Mouse (Mus musculus): ENCODE measurements at regions not wholly inside any gene's neighbourhood (a gene's known extent, or its start where the extent isn't known, plus 50 kb on each side); places are given as distances from the start of the nearest gene placed in this dataset.

DNA sequence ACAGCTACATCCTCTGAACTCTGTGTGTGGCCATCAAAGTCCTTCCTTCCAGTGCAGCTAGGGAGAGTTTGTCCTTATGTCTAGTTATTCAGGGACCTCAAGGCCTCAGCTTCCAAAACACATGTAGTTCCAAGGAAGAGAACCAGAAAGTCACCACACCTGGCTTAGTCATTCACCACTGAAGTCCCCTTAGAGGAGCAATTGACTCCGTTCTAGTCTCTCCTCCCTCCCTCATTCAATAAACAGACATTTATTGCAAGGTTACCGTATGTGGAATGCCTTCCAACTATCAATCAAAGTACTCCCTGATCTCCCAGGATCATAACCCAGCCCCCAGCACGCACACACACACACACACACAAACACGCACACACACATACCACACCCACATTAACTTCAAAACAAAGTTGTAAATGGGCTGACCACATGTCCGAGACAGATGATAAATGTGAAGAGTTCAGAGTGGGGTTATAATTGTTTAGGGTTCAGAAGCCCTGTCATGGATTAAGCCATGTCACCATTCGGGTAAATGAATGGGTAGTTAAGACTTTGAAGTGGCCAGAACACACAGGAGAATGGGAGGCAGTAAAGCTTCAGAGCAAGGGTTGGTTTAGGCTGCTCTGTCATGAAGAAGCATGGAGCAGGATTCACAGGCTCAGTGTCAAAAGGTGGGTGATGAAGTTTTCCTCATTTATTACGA, 141.4 kb downstream of the Irs2 start:
- no peak for DNase-seq

DNA sequence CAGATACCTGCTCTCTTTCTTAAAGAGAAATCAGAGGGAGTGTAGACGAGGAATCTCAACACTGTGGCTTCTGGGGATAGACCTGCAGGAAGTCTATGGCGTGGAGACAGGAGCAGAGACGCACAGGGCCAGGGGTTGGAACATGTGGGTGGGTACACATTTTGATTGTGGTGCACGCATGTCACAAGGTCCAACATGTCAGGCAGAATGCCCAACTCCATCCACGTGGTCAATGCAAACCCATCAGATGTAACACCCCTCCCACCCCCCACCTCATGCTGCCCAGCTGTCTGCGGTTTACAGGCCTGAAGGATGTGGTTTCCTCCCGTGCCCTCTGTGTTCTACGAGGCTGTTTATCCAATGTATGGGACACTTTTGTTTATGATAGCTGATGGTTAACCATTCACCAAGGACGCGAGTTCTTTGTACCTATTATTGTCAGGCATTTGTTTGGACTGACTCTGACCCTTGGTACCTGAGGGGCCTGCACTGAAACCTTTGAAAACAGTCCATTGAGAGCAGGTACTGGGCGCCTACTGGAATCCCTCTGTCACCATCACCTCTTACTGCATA, 142.2 kb downstream of the Irs2 start:
- DNase-seq: no peak

DNA sequence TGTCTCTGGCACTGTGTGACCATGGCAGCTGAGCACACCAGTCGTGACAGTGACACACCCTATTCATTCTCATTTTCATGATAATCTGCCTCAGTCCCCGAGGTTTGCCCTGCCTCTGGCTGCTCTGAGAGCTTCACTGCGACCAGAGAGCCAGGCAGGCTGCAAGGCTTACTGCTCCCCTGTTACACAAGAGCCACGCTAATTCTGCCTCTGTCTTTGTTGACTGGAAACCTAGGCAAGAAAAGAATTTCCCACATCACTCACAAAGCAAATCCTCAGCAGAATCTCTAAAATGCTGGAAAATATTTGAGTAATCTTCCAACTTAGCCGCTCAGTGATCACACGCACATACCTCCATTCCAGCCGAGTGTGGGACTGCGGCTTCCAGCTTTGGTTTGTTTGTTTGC, 142.8 kb downstream of the Irs2 start:
- DNase-seq: no peak

DNA sequence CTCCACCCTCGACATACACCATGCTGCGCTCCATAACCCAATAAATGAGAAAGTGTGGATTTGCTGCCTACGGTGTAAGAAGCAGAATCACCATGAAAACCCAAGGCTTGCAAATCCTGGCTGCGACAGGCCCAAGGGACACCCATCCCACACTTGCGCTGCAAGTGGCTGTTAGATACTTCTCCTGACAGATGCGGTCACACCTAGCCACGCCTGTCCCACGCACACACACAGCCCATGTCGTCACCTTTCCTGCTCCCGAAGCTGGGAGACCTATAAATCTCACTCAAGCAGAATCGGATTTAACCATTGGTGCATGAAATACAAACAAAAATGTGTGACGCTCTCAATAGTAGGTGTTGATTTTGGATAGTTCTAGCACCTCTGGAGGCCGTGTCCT, 145.8 kb downstream of the Irs2 start:
- no peak for DNase-seq

DNA sequence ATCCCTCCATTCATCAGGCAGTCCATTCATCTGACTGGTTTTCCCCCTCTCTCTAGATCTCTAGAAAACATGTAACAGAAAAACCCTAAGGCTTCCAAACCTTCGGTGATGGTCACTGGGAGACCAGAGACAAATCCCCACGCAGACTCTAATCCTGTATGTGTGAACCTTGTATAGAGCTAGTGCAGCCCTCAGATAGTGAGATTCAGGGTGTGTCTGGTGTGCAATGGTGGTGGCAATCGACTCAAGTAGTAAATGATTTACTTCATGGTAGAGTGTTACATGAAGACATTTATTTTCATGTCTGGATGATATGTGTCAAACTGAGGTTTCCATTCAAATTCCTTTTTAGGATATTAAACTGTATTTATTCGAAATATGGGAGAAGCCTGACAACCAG, 147.4 kb downstream of the Irs2 start:
- DNase-seq: no peak

DNA sequence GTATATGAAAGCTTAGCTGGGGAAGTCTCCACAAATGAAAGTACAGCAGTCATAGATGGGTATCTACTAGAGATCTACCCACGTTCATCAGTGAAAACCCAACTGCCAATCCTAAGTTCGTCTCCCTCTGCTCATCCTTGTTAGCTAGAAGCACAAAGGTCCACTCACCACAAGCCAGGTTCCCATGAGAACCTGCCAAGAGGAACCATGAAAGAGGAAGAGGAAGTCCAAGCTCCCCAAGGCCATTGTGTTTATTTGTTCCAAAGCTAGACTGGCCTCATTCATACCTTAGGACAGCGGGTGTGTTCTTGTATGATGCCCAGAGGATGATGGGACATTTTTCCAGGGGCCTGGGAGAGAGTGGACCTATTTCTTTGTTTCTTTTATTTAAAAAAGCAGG, 150.4 kb downstream of the Irs2 start:
- no peak for DNase-seq

DNA sequence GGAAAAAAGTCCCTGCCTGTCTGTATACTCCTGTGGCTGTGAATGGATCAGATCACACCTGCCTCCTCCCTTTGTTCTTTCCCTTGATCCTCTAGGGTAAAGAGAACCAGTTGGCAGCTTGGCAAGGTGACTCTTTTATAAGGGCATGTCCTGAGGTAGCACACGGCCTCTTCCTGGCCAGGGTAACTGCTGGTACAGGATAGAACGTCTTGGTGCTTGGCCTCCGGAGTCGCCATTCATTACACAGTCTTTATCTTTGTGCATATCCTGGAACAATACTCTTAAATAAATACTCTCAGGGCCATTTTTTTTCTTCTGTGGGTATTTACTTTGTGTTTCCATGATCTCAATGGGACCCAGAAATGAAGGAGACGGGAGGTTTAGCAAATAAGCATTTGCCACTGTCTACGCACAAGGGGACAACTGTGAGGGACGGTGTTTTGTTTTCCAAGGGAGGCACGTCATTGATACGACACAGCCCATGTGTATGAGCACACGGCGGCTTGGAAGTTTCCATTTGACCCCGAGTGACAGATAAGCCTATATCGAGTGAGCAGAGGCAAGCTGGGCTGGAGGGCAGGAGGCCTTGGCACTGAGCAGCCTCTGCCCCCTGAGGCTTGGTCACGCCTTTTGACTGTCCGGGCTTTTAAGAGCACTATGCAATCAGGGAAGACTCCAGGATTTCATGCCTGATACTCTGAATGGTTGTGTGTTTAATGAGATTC, 151.1 kb downstream of the Irs2 start:
- no peak for DNase-seq

DNA sequence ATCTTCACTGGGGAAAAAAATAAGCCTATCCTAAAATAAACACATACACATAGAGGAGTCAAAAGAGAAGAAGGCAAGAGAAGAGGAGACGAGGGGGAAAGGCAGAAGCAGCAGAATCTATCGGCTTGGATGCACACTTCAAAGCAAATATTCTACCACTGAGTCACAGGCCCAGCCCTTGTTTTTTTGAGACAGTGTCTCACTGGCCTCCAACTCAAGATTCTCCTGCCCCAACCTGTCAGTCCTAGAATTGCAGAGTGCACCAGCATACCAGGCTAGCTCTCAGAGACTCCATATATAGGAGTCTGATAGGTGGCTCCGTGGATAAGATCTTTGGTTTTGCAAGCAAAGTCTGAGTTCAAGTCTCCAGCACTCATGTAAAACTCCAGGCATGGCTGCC, 152.6 kb downstream of the Irs2 start:
- DNase-seq: no peak

DNA sequence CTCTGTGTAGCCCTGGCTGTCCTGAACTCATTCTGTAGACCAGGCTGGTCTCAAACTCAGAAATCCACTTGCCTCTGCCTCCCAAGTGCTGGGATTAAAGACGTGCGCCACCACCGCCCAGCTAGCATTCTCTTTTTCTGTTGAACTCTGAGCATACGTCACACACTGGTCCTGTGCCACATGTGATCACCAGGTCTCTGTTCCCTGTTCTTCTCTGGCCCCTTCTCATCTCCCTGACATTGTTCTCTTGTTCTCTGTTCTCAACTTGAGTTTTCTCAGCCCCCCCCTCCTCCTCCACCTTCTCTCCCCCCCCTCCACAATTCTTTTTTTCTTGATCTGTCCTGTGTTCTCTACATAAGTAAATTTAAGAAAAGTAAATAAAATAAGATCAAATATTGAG, 153.1 kb downstream of the Irs2 start:
- no peak for DNase-seq

DNA sequence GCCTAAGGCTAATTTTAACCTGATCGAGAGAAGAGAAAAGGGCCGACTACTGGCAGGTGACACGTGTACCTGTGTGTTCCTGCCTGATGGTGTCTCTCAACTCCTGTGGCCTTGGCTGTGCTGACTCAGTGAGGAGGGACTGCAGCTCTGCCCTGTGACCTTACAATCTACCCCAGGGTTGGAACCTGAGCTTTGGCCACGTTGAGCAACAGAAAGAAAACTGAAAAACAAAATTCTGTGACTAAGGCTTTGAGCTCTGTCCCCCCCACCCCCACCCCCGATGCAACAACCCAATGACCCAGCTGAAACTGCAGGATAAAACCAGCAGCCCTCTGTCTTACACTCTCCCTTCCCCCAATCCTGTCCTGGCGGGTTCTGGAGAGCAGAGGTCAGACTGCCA, 153.7 kb downstream of the Irs2 start:
- no peak for DNase-seq

DNA sequence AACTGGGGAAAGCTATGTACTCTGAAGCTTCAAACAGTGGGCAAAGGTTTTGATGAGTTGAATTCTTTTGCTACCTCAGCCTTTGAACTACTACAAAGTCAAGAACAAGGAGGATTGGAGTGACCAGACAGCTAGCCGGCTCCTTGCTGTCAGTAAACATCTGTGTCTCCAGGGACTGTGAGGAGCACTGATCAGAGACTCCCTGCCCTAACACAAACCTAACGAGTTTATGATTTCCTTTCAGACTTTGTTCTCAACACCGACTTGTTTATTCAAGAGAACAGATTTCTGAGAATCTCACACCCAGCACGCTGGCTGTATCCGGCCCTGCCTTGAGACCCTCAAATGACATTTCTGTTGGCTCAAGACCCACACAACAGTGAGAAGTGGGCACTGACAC, 154.4 kb downstream of the Irs2 start:
- no peak for DNase-seq

DNA sequence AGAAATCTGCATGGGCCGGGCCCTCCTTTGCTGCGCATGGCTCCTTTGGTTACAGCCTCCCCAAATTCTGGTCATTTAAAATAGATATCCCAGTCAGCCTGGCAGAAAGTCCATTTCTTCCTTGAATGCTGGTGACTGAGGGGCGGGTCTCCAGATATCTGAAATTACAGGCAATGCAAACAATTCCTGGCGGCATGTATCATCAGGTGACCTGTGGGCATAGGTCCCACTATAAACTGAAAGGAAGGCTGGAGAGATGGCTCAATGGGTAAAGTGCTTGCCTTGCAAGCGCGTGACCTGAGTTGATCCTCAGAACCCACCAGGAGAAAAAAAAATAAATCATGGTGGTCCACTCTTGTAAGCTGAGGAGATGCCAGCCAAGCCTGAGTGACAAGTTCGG, 158.3 kb downstream of the Irs2 start:
- DNase-seq: no peak

DNA sequence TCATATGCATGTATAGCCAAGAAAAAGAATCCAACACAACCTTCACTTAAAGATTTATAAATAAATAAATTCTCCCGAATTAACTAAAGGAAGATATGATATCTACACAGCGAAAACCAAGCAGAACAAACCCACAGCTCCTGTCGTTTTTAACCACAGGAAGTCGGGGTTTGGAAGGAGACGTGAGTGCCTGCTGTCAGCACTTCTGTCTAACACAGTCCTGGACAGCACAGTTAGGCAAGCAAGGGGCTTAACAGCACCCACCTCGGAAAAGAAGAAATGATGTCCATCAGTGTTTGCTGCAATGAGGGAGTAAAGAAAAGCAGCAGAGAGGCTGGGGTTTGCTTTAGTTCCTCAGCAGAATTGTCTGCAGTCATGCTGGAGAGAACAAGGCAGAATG, 162.7 kb downstream of the Irs2 start:
- no peak for DNase-seq

DNA sequence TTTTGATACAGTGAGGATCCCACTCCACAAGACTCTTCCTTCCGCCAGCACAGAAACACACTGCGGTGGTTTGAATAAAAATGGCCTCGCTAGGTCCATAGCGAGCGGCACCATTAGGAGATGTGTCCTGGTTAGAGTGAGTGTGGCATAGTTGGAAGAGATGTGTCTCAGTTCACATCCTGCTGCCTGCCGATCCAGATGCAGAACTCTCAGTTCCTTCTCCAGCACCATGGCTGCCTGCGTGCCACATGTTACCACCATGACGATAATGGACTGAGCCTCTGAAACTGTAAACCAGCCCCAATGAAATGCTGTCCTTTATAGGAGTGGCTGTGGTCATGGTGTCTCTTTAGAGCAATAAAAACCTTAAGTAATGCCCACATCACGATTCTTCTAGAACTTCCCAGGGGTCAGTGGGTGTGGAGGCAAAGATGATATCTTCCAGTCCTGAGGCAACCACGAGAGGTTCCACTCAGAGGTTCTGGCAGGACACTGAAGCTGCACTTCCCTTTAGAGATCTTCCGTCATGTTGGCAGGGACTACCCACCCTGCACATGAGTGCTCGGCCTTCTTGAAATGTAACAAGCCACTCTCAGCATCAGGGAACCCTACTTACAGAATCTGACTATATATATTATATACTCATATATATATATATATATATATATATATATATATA, 167.3 kb downstream of the Irs2 start:
- DNase-seq: no peak

DNA sequence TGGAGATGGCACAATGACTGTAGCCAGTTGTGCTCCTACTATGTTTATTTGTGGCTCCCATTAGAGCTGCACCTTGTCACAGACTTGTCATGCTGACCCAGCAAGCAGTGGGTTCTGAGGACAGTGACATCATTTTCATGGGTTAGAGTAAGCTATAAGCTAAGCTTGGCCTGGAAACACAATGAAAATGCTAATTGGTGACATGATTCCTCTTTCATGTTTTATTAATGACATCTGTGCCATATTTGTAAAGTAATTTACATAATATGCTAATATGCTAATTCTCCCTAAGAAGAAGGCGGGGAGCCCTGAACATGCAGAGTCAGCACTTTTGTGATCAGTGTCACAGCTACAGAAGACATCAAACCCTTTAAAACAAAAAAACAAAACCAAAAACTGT, 168.2 kb downstream of the Irs2 start:
- no peak for DNase-seq

DNA sequence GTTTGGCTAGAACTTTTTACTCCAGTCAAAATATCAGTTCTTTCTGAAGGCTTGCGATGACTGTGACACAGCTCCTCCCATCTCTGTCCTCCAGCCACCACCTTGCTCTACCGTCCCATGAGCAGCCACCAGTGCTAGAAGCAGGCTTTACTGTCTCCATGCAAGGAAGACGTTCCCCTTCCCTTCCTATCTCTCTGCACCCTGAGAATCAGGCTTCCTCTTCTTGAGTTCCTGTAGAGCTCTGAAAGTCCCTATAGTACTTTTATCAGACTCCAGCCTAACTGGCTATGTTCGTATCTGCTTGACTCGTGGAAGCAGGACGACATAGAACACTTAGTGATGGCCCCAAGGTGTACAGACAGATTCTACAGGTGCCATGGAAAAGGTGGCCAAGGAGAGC, 173.2 kb downstream of the Irs2 start:
- DNase-seq: no peak

DNA sequence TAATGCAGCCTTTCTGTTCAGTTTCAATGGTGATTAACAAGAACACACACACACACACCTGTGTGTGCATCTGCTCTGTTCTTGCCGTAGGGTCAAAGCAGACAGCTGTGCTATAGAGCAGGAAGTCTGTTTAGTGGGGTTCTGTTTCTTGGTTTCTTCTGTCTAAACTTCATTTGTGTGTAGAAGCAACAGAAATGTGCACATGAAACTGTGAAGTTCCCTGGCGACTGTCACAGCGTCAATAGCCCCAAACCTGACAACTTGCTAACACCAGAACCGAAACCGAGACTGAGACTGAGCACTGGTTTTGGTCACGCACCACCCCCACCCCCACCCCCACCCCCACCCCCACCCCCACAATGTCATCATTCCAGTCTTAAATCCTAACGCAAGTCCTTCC, 176.4 kb downstream of the Irs2 start:
- no peak for DNase-seq

DNA sequence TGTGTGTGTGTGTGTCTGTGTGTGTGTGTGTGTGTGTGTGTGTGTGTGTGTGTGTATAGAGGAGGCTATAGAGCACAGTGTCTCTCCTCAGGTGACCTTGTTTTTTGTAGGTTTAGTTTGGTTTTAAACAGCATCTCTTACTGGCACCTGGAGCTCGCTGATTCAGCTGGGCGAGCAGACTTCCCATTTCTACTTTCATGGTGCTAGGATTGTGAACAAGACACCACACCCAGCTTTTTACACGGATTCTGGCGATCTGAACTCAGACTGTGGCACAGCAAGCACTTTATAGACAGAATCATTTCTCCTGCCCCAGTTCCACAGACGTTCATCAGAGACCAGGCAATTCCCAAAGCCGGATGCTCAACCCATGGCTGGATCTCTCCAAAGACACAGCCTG, 177.0 kb downstream of the Irs2 start:
- DNase-seq: no peak

DNA sequence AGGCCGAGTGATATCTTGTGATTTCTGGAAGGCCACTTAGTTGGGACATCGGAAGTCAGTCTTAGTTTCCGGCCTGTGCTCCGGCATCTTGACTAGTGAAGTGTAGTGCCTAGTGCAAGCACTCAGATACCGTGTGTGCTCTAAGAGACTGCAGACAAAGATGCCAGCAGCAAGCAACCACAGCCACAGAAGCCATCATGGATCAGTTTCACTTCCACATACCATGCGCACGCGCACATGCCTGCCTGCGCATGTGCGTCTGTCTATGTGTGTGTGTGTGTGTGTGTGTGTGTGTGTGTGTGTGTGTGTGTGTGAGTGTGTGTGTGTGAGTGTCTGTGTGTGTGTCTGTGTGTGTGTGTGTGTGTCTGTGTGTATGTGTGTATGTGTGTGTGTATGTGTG, 177.4 kb downstream of the Irs2 start:
- no peak for DNase-seq

DNA sequence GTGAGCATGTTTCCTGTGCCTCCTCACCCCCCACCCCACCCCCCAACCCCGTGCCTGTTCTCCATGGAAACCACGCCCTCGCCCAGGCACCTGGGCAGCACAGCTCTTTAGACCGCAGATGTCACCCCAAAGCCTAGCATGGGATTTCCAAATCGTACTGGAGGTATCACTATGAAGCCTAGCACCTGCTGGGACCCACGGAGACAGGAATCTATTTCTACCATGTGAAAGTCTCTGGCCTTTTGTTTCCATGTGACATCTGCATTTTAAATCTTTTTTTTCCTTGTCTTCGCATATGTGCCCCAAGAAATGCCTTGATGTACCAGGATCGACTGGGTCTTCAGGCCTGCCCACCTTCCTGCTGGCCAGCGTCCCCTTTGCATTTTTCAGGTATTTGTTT, 179.7 kb downstream of the Irs2 start:
- DNase-seq: no peak

DNA sequence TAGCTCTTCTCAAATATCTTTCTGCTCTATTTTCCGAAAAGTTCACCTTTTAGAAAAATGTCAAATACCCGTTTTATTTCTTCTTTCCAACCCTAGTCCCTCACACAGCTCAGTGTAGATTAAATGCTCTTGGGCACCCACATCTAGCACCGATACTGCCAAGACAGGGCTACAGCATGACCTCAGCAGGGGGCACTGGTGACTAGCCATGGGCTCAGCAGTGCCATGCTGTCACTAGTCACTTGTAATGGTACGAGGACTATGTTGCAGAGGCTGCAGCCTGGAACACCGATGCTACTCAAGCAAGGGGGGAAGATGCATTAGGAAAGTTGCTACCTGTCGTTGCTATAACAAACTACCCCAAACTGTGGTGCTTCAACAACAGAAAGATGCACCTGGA, 180.7 kb downstream of the Irs2 start:
- no peak for DNase-seq

DNA sequence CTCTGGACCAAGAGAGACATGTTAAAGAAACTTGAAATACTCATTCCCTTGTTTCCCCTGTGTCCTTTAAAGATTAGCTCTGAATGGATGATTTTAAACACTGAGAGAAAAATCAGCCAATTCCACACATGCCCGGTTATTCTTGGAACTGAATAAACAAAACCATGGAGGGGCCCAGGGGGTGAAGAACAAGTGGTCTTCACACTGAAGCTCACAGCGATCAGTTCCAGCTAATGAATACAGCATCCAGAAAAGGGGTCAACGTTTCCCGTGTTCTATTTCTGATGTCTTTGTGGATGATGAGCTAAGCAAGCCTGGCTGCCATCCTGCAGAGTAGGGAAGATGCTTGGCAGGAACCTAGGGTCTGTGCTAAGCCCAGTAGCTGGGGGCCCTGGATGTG, 182.3 kb downstream of the Irs2 start:
- DNase-seq: no peak

DNA sequence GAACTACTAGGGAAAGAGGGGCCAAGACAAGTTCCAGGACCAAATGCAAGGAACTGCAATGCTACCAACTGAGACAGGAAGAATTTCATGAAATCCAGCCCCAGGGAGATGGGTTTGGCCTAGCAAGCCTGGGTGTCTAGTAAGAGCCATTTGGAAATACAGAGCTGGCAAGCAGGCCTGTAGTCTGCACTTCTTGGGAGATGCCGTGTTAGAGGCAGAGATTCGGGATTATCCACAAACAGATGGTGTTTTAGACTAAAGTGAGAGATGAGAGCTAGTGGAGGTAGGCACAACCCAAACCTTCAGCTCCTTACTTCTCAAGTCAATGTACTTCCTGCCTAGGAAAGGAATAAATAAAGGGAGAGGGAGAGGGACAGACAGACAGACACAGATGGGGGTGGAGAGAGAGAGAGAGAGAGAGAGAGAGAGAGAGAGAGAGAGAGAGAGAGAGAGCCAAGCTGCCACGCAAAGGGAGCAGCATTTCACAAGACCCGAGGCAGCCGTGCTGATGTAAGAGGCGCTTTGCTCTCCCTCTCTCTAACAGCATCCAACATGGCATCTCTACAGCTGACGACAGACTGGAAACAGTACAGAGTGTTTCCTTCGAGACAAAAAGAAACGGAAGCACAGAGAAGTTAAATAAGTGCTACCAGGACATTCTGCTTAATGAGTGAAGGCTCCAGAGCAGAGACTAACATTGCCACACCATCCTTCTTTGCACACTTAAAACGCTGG, 182.9 kb downstream of the Irs2 start:
- no peak for DNase-seq
